Mouse (Mus musculus): ENCODE results near the gene Cmip.

Gene Cmip

GRCm38 (mm10) chr8:117373001-117373428 is 116.2 kb downstream of the Cmip start:
- no peak for DNase-seq (ENCODE audit: low read depth in 2 of 2, low spot score in 2 of 2)

- DNase-seq (ENCODE audit: low read depth in 2 of 2, low spot score in 2 of 2), result no peak
Measured at GRCm38 (mm10) chr8:117374087-117374486, 117.2 kb downstream of the Cmip start.

DNA sequence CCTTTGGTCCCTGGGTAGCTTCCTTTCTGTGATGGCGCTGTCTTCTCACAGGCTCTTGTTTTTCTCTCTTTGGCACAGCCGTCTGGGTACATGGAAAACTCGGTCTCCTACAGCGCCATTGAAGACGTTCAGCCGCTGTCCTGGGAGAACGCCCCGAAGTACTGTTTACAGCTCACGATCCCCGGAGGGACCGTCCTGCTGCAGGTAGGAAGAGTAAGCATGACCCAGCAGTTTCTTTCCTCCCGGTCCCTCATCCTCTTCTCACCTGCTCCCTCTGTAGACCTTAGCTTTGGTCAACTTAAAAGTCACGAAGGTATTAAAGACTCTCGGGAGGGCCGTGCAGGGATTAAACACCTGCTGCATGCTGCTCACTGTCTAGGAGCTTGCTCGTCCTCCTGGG is 120.1 kb downstream of the Cmip start:
- DNase-seq (ENCODE audit: low read depth in 2 of 2, low spot score in 2 of 2), result no peak

- DNase-seq (ENCODE audit: low read depth in 2 of 2, low spot score in 2 of 2), result no peak
Measured at GRCm38 (mm10) chr8:117378625-117379024, 121.8 kb downstream of the Cmip start.

GRCm38 (mm10) chr8:117379131-117379530 is 122.3 kb downstream of the Cmip start:
- no peak for DNase-seq (ENCODE audit: low read depth in 2 of 2, low spot score in 2 of 2)

DNA sequence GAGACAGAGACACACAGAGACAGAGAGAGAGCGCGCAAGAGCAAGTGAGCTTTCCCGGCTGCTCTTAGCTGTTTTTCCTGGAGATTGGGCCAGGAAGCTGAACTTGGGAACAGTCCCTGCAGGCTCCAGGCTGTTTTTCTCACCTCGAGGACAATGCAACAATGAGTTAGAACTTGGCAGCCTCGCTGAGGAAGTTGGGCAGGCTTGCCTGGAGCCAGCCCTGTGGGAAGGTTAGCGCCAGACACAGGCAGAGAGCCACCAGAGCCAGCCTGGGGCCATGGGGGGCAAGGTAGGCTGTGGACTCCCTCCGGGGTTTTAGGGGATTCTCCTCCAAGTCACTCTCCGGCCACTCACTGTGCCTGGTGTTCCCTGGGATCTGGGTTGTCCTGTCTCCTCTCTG is 123.9 kb downstream of the Cmip start:
- no peak for DNase-seq (ENCODE audit: low read depth in 2 of 2, low spot score in 2 of 2)

DNA sequence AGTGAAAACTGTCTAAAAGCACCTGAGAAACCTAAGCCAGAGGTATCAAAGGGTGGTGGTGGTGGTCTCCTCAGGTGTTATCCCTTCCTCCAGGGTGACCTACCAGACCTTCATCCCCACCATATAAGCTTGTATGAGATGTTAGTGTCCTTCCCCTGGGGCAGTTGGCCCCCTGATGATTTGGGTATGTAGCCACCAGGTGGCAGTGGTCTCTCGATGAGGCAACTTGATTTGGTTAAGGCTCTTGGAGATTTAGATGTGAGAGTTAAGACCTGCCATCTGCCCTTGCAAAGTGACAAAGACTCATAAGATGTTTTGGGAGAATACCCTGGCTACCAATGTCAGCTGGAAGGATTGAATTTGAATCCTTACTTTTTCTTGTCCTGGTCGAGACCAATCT is 129.3 kb downstream of the Cmip start:
- DNase-seq (ENCODE audit: low read depth in 2 of 2, low spot score in 2 of 2), result peak; percentile 5 to 25

GRCm38 (mm10) chr8:117387642-117388041 is 130.8 kb downstream of the Cmip start:
- DNase-seq (ENCODE audit: low read depth in 2 of 2, low spot score in 2 of 2), result no peak

- no peak for DNase-seq (ENCODE audit: low read depth in 2 of 2, low spot score in 2 of 2)
Measured at GRCm38 (mm10) chr8:117388370-117388769, 131.5 kb downstream of the Cmip start.

- DNase-seq (ENCODE audit: low read depth in 2 of 2, low spot score in 2 of 2), result no peak
Measured at GRCm38 (mm10) chr8:117393853-117394252, 137.0 kb downstream of the Cmip start.

DNA sequence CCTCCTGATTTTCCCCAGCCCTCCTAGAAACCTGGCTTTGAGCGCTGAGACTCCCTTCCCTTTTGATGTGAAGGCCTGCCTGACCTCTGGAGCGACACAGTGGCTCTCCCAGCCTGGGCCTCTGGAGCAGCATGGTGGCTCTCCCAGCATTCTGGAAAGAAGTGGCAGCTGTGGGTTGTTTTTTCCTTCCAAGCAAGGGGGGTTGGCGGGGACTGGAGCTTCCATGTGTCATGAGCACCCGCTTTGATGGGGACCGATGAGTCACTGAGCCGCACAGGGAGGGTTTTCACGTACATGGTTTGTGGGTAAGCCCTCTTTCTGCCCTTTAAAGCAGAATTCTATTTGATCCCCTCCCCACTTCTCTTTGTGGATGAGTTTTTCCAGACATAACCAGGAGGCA is 138.2 kb downstream of the Cmip start:
- no peak for DNase-seq (ENCODE audit: low read depth in 2 of 2, low spot score in 2 of 2)

DNA sequence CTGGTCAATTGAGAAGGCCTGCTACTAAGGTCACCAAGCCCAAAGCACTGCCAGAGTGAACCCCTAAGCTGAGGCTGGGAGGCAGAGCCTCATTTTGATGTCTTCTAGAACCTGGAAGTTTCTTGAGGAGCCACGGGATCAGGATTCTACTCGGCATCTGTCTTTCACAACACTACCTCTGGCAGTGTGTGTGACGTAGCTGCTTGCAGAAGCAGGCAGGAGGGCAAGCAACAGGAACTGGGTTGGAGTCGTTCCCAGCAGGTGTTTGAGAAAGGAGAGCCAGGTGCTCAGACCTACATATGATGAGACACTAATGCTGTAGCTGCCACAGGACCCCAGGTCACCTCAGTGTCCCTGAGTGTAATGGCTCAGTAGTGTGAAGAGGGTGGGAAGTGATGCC is 140.0 kb downstream of the Cmip start:
- no peak for DNase-seq (ENCODE audit: low read depth in 2 of 2, low spot score in 2 of 2)

DNA sequence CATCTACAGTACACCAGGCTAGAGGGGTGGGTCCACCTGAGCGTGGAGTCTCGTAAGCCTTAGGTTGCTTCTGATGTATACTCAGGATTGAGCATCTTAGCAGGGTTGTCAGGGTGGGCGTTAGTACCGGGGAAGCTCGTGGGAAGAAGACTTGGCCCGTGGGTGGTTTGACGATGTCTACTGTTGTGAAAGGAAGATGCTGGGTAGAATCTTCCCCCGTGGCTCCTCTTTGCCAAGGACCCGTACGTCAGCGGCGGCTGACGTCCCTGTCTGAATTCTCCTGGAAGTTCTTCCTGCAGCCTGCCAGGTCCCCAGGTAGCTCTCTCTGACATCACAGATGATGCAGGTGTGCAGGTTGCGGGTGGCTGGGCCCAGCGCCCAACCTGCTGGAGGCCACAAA is 140.9 kb downstream of the Cmip start:
- no peak for DNase-seq (ENCODE audit: low read depth in 2 of 2, low spot score in 2 of 2)

DNA sequence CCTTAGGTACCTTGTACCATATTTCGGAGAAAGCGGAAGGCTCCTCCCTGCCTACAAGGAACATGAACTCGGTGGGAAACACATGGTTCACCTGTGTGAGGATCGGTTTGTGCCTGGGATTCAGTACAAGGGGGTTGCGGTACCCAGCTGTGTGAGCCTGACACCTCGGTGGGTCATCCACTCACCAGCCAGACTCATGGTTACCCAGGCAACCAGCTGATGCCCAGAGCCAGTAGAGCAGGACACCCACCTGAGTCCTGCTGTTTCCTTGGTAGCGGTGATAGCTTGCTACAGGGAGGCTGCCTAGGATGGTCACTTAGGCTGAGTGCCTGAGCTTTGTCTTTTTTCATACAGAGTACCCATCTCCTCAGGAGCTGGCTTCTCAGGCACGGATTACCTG is 142.4 kb downstream of the Cmip start:
- DNase-seq (ENCODE audit: low read depth in 2 of 2, low spot score in 2 of 2), result no peak

DNA sequence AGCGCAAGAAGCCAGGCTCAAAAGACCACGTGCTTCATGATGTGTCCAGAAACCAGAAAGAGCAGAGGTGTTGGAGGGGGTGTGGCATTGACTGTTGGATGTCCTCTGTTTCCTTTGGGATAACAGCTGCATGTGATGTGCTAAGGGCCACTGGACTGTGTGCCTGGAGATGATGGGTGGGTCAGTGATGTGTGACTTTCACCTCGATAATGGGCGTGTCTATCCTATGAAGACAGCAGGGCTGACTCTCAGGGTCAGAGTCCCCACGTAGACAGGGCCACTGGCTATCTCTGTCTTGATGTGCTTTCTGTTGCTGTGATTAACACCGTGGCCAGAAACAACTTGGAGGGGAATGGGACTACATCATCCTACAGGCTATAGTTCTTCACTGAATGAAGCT is 144.0 kb downstream of the Cmip start:
- no peak for DNase-seq (ENCODE audit: low read depth in 2 of 2, low spot score in 2 of 2)

GRCm38 (mm10) chr8:117401880-117402279 is 145.0 kb downstream of the Cmip start:
- DNase-seq (ENCODE audit: low read depth in 2 of 2, low spot score in 2 of 2), result no peak

GRCm38 (mm10) chr8:117402911-117403704 is 146.2 kb downstream of the Cmip start:
- DNase-seq (ENCODE audit: low read depth in 2 of 2, low spot score in 2 of 2), result no peak

GRCm38 (mm10) chr8:117403705-117404476 is 147.0 kb downstream of the Cmip start:
- DNase-seq (ENCODE audit: low read depth in 2 of 2, low spot score in 2 of 2), result no peak

GRCm38 (mm10) chr8:117406081-117406480 is 149.2 kb downstream of the Cmip start:
- no peak for DNase-seq (ENCODE audit: low read depth in 2 of 2, low spot score in 2 of 2)

DNA sequence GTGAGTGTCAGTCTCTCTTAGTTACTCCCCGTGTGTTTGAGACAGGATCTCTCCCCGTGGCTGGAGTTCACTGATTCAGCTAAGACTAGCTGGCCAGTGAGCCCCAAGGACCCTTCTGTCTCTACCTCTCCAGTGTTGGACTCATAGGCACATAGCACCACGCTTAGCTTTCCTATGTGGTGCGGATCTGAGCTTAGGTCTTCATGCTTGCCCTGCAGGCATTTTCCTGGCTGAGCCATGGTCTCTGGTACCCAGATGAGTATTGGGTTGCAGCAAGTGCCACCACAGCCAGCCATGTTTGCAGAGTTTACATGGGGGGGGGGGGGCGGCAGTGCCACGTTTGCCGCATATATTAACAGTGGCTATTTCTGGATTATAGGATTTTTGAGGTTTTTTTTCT is 151.8 kb downstream of the Cmip start:
- no peak for DNase-seq (ENCODE audit: low read depth in 2 of 2, low spot score in 2 of 2)

DNA sequence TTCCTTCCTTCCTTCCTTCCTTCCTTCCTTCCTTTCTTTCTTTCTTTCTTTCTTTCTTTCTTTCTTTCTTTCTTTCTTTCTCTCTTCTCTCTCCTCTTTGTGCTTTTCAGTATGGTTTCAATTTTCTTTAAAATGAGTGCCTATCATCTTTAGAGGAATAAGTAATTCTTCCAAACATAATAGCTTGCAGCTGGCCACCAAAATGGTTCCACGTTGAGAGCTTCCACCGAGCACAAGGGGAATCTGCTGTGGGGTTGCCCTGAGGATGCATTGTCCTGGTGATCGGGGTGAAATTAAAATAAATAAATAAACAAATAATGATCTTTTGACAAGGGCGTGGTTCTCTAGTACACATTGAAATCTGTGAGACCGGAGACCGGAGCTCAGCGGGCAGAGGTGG is 152.2 kb downstream of the Cmip start:
- DNase-seq (ENCODE audit: low read depth in 2 of 2, low spot score in 2 of 2), result no peak

- no peak for DNase-seq (ENCODE audit: low read depth in 2 of 2, low spot score in 2 of 2)
Measured at GRCm38 (mm10) chr8:117410391-117410790, 153.5 kb downstream of the Cmip start.

- no peak for DNase-seq (ENCODE audit: low read depth in 2 of 2, low spot score in 2 of 2)
Measured at GRCm38 (mm10) chr8:117410901-117411300, 154.0 kb downstream of the Cmip start.

Data from CD8-positive naive resting alpha-beta T cell, adult 2 months (primary cell).